ENCODE assay signal across 7 mouse cellular contexts in genomic region chr2:14823816-14824348, GRCm38 (mm10).
DNase-seq lines count a peak whose midpoint lies in the region; ATAC-seq lines count a peak whose summit lies in the region.

No protein-coding gene starts in this region.

- no peaks in the 10 kb centered on the region for H3K36me3 ChIP-seq in heart, embryonic 11.5 days (ENCODE audit: control insufficient read depth, insufficient read depth, low read length)
- no peaks in the 10 kb centered on the region for H3K36me3 ChIP-seq in limb, embryonic 13.5 days

- peak overlapping the region; percentile 4; the same call in 1 of the 2 replicates for H3K4me3 ChIP-seq in heart, embryonic 11.5 days (ENCODE audit: low read depth, low read length)
- H3K4me3 ChIP-seq in limb, embryonic 13.5 days: peak overlapping the region; percentile 28

- 24% methylated on average over 11 of the region's 11 CpGs for WGBS in heart, embryonic 11.5 days (ENCODE audit: insufficient replicate concordance)
- 5% methylated on average over 11 of the region's 11 CpGs for WGBS in limb, embryonic 13.5 days

- ATAC-seq in common myeloid progenitor, adult 5-6 weeks (replicated peaks; ENCODE audit: low read depth, poor library complexity, severe bottlenecking): 0 out of 2 replicates have a peak, but pooled peaks have one; percentile 15
- ATAC-seq in heart, embryonic 11.5 days (replicated peaks; ENCODE audit: insufficient number of reproducible peaks, low FRiP score, low TSS enrichment): peak; percentile 58; the same call in 1 of the 2 replicates
- ATAC-seq in limb, embryonic 13.5 days (ENCODE audit: low FRiP score, low read depth): peak; percentile 85

- H3K9me3 ChIP-seq in heart, embryonic 11.5 days (replicated peaks; ENCODE audit: control insufficient read depth, low read length): no peaks in the 10 kb centered on the region
- no peaks in the 10 kb centered on the region for H3K9me3 ChIP-seq in limb, embryonic 13.5 days

- peak overlapping the region; percentile 65 for H3K27ac ChIP-seq in heart, embryonic 11.5 days (ENCODE audit: low read depth, low read length)
- peak overlapping the region; percentile 55 for H3K27ac ChIP-seq in limb, embryonic 13.5 days

- 0 out of 2 replicates have a peak overlapping the region, but pooled peaks have one; percentile 58 for H3K9ac ChIP-seq in heart, embryonic 11.5 days (ENCODE audit: low read depth, low read length)
- H3K9ac ChIP-seq in limb, embryonic 13.5 days: no peak overlapping the region

- DNase-seq in embryo, embryonic 9.5 days (ENCODE audit: extremely low spot score): peak; percentile 29
- DNase-seq in MN1 (ENCODE audit: low spot score): no peak
- no peak for DNase-seq in layer of hippocampus, adult 9-11 months
- no peak for DNase-seq in adrenal gland, postnatal 4 days (ENCODE audit: low spot score in 2 of 2)

- H3K4me2 ChIP-seq in heart, embryonic 11.5 days: peak overlapping the region; percentile 42
- peak overlapping the region; percentile 58 for H3K4me2 ChIP-seq in limb, embryonic 13.5 days (replicated peaks)

- peaks cover 15% of the 10 kb centered on the region for H3K4me1 ChIP-seq in heart, embryonic 11.5 days (ENCODE audit: control insufficient read depth, insufficient read depth, low read length)
- H3K4me1 ChIP-seq in limb, embryonic 13.5 days: peaks cover 23% of the 10 kb centered on the region

- H3K27me3 ChIP-seq in heart, embryonic 11.5 days (ENCODE audit: control insufficient read depth, insufficient read depth, low read length): no peaks in the 10 kb centered on the region
- H3K27me3 ChIP-seq in limb, embryonic 13.5 days: no peaks in the 10 kb centered on the region

Comparison
In these comparisons a context has a peak if more than half of its experiments do, and no peak if none do; other contexts are left out.
1. ATAC-seq: peak in every context shown above with its lines; median percentile 85 in limb, embryonic 13.5 days; 58 in heart, embryonic 11.5 days; 15 in common myeloid progenitor, adult 5-6 weeks.